Mouse (Mus musculus): Measurements from ENCODE around the gene Ccl3. TPM values are rescaled to one million over a fixed set of nuclear protein-coding genes. Genes with fewer than 3 reads are reported as not detected.

Gene Ccl3
- total and polyA plus RNA-seq, 2 experiments from 2014 or later = 0.31 to 0.73 TPM

GRCm38 (mm10) chr11:83662204-83662603 lies 13.0 kb upstream of the Ccl3 start, which contains the start of gene Ccl4:
Gene Ccl4, plus strand, starts transcription at chr11:83662584.
- Histone ChIP-seq H3K9ac (replicated peaks; ENCODE audit: low read depth, low read length) (no peak within 1 kb of the TSS), H3K4me2 (ENCODE audit: low read depth, low read length) (no peak within 1 kb of the TSS), H3K4me1 (ENCODE audit: control insufficient read depth, insufficient read depth) (no peaks in the 10 kb centered on the region), H3K27ac (ENCODE audit: low read depth) (no peak within 1 kb of the TSS), H3K9me3 (replicated peaks; ENCODE audit: control insufficient read depth, low read length) (no peaks in the 10 kb centered on the region), H3K36me3 (replicated peaks; ENCODE audit: control insufficient read depth, insufficient read depth, low read length) (no peaks in the 10 kb centered on the region), H3K4me3 (ENCODE audit: low read depth, low read length) (no peak within 1 kb of the TSS), H3K27me3 (ENCODE audit: control insufficient read depth, insufficient read depth, low read length) (no peaks in the 10 kb centered on the region)
- WGBS = 51% methylated on average over 6 of the region's 6 CpGs
- no peak for TF ChIP-seq CTCF (IDR thresholded peaks at IDR 0.05; ENCODE audit: low read depth)
- TF ChIP-seq EP300 (IDR thresholded peaks at IDR 0.05; ENCODE audit: low read depth) = no peak
- ATAC-seq (ENCODE audit: insufficient read depth, low read depth) (no peak), DNase-seq (ENCODE audit: low spot score) (no peak)

GRCm38 (mm10) chr11:83658797-83659196 lies 9.6 kb upstream of the Ccl3 start:
- Histone ChIP-seq H3K36me3 (replicated peaks; ENCODE audit: control insufficient read depth, insufficient read depth, low read length) (no peaks in the 10 kb centered on the region), H3K27ac (ENCODE audit: low read depth) (no peak overlapping the region), H3K27me3 (ENCODE audit: control insufficient read depth, insufficient read depth, low read length) (no peaks in the 10 kb centered on the region), H3K9me3 (replicated peaks; ENCODE audit: control insufficient read depth, low read length) (no peaks in the 10 kb centered on the region), H3K4me2 (ENCODE audit: low read depth, low read length) (no peak overlapping the region), H3K9ac (replicated peaks; ENCODE audit: low read depth, low read length) (no peak overlapping the region), H3K4me3 (ENCODE audit: low read depth, low read length) (no peak overlapping the region), H3K4me1 (ENCODE audit: control insufficient read depth, insufficient read depth) (no peaks in the 10 kb centered on the region)
- DNase-seq (ENCODE audit: low spot score) = no peak
- 73% methylated on average over 6 of the region's 6 CpGs for WGBS
- ATAC-seq (ENCODE audit: insufficient read depth, low read depth) = no peak
- TF ChIP-seq EP300 (IDR thresholded peaks at IDR 0.05; ENCODE audit: low read depth) (no peak), CTCF (IDR thresholded peaks at IDR 0.05; ENCODE audit: low read depth) (no peak)

- WGBS = 79% methylated on average over 3 of the region's 3 CpGs
Measured at GRCm38 (mm10) chr11:83657508-83657907, 8.4 kb upstream of the Ccl3 start.

GRCm38 (mm10) chr11:83654606-83655005 lies 5.5 kb upstream of the Ccl3 start:
- Histone ChIP-seq H3K9me3 (replicated peaks; ENCODE audit: control insufficient read depth, low read length) (no peaks in the 10 kb centered on the region), H3K27ac (ENCODE audit: low read depth) (no peak overlapping the region), H3K4me1 (ENCODE audit: control insufficient read depth, insufficient read depth) (no peaks in the 10 kb centered on the region), H3K27me3 (ENCODE audit: control insufficient read depth, insufficient read depth, low read length) (no peaks in the 10 kb centered on the region), H3K9ac (replicated peaks; ENCODE audit: low read depth, low read length) (no peak overlapping the region), H3K4me3 (ENCODE audit: low read depth, low read length) (no peak overlapping the region), H3K4me2 (ENCODE audit: low read depth, low read length) (no peak overlapping the region), H3K36me3 (replicated peaks; ENCODE audit: control insufficient read depth, insufficient read depth, low read length) (no peaks in the 10 kb centered on the region)
- DNase-seq (ENCODE audit: low spot score) (no peak), ATAC-seq (ENCODE audit: insufficient read depth, low read depth) (no peak)
- no peak for TF ChIP-seq CTCF (IDR thresholded peaks at IDR 0.05; ENCODE audit: low read depth)
- no peak for TF ChIP-seq EP300 (IDR thresholded peaks at IDR 0.05; ENCODE audit: low read depth)
- 69% methylated on average over 8 of the region's 8 CpGs for WGBS

More at GRCm38 (mm10) chr11:83657508-83657907, 8.4 kb upstream of the Ccl3 start:
- Histone ChIP-seq H3K27ac (ENCODE audit: low read depth) (no peak overlapping the region), H3K4me1 (ENCODE audit: control insufficient read depth, insufficient read depth) (no peaks in the 10 kb centered on the region), H3K9me3 (replicated peaks; ENCODE audit: control insufficient read depth, low read length) (no peaks in the 10 kb centered on the region), H3K9ac (replicated peaks; ENCODE audit: low read depth, low read length) (no peak overlapping the region), H3K36me3 (replicated peaks; ENCODE audit: control insufficient read depth, insufficient read depth, low read length) (no peaks in the 10 kb centered on the region), H3K4me2 (ENCODE audit: low read depth, low read length) (no peak overlapping the region), H3K4me3 (ENCODE audit: low read depth, low read length) (no peak overlapping the region), H3K27me3 (ENCODE audit: control insufficient read depth, insufficient read depth, low read length) (no peaks in the 10 kb centered on the region)
- ATAC-seq (ENCODE audit: insufficient read depth, low read depth) = no peak
- TF ChIP-seq EP300 (IDR thresholded peaks at IDR 0.05; ENCODE audit: low read depth) = no peak
- TF ChIP-seq CTCF (IDR thresholded peaks at IDR 0.05; ENCODE audit: low read depth) = no peak
- DNase-seq (ENCODE audit: low spot score) = no peak

- no peak overlapping the region for H3K4me2 ChIP-seq (ENCODE audit: low read depth, low read length)
- no peak for ATAC-seq (ENCODE audit: insufficient read depth, low read depth)
- H3K27ac ChIP-seq (ENCODE audit: low read depth) = no peak overlapping the region
- no peak overlapping the region for H3K9ac ChIP-seq (replicated peaks; ENCODE audit: low read depth, low read length)
- H3K27me3 ChIP-seq (ENCODE audit: control insufficient read depth, insufficient read depth, low read length) = no peaks in the 10 kb centered on the region
- no peaks in the 10 kb centered on the region for H3K36me3 ChIP-seq (replicated peaks; ENCODE audit: control insufficient read depth, insufficient read depth, low read length)
- no peaks in the 10 kb centered on the region for H3K4me1 ChIP-seq (ENCODE audit: control insufficient read depth, insufficient read depth)
- 0 out of 2 replicates have a peak, but pooled peaks cover 7% of the 10 kb centered on the region for H3K9me3 ChIP-seq (replicated peaks; ENCODE audit: control insufficient read depth, low read length)
- DNase-seq (ENCODE audit: low spot score) = no peak
- TF ChIP-seq CTCF (IDR thresholded peaks at IDR 0.05; ENCODE audit: low read depth) (no peak), EP300 (IDR thresholded peaks at IDR 0.05; ENCODE audit: low read depth) (no peak)
- WGBS = 81% methylated on average over 6 of the region's 6 CpGs
- no peak overlapping the region for H3K4me3 ChIP-seq (ENCODE audit: low read depth, low read length)
Measured at GRCm38 (mm10) chr11:83646356-83647149, 2.6 kb downstream of the Ccl3 start.
